Mouse (Mus musculus) heart, embryonic 13.5 days (tissue): ENCODE measurements around the gene Wnt6. TPM values are rescaled to one million over a fixed set of nuclear protein-coding genes. Genes with fewer than 3 reads are reported as not detected.

ENCODE experiments used
- ATAC-seq: fragments of 200-750 bp; cut with Nextera tagmentation; 2 replicates; pipeline ENCODE4 v1.8.0; 2017; ENCODE audit warnings: moderate TSS enrichment; ENCODE audit not compliant: insufficient number of reproducible peaks, low FRiP score, low TSS enrichment; ENCODE audit errors: extremely low read depth
- H3K27ac ChIP-seq: fragments of 300-500 bp; sonication (generic); replicated peaks from 2 replicates; pipeline ENCODE4 v1.5.1; 2015; ENCODE audit warnings: moderate library complexity, mild to moderate bottlenecking, inconsistent platforms
- H3K27me3 ChIP-seq: fragments of 300-500 bp; sonication (generic); replicated peaks from 2 replicates; pipeline ENCODE4 v1.6.1; 2015; ENCODE audit warnings: mild to moderate bottlenecking, inconsistent platforms
- H3K36me3 ChIP-seq: fragments of 300-500 bp; sonication (generic); 2 replicates; pipeline ENCODE4 v1.6.1; 2015; ENCODE audit warnings: mild to moderate bottlenecking, inconsistent platforms
- H3K4me1 ChIP-seq: fragments of 300-500 bp; sonication (generic); 2 replicates; pipeline ENCODE4 v1.6.1; 2015; ENCODE audit warnings: inconsistent platforms
- H3K4me2 ChIP-seq: fragments of 300-500 bp; sonication (generic); 2 replicates; pipeline ENCODE4 v1.6.1; 2015; ENCODE audit warnings: inconsistent platforms, mild to moderate bottlenecking, moderate library complexity
- H3K4me3 ChIP-seq: fragments of 300-500 bp; sonication (generic); 2 replicates; pipeline ENCODE4 v1.5.1; 2015; ENCODE audit warnings: moderate library complexity, mild to moderate bottlenecking, inconsistent platforms
- H3K9ac ChIP-seq: fragments of 300-500 bp; sonication (generic); 2 replicates; pipeline ENCODE4 v1.6.1; 2015; ENCODE audit warnings: inconsistent platforms, mild to moderate bottlenecking, moderate library complexity
- H3K9me3 ChIP-seq: fragments of 300-500 bp; sonication (generic); 2 replicates; pipeline ENCODE4 v1.6.1; 2016; ENCODE audit warnings: inconsistent platforms
- WGBS: fragments of 180-500 bp; shearing (Covaris S2); methylation state at CpG from one replicate; pipeline ENCODE4 v1.1.7; 2015; ENCODE audit warnings: mixed read lengths; 5-methylcytosine and 5-hydroxymethylcytosine counted together
- polyA plus RNA-seq: library from polyadenylated mRNA; unstranded; fragments of >200 nt; fragmentation: Nextera tagmentation; extraction: Ambion mirVana; gene quantifications from 2 replicates; pipeline ENCODE4 v1.2.1, GENCODE M21; 2015

The Wnt6 gene
- polyA plus RNA-seq, 1 experiment from 2014 or later = 0.31 TPM

DNA sequence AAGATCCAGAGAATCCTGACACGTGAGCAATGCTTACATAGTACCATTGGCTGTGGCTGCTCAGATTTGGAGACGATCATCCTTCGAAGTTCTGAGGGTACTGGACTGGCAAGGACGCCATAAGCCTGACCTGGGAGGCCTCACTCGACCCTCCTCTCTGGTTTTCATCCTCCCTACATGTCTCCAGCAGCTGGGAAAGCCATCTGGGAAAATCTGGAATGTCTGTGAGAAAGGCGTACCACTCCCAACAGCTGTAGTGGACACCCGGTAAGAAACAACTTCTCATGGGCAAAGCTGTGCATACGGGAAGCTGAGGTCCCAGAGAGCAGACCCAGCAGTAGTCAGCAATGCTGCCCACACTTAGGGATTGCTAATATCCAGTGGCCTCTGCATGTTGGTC is 19.5 kb upstream of the Wnt6 start:
- Histone ChIP-seq H3K27ac (no peak overlapping the region), H3K4me2 (no peak overlapping the region), H3K9me3 (no peaks in the 10 kb centered on the region), H3K27me3 (peaks cover under 1% of the 10 kb centered on the region), H3K36me3 (no peaks in the 10 kb centered on the region), H3K9ac (no peak overlapping the region), H3K4me1 (peaks cover 34% of the 10 kb centered on the region), H3K4me3 (no peak overlapping the region)
- no peak for ATAC-seq
- WGBS = 80% methylated on average over 8 of the region's 8 CpGs

DNA sequence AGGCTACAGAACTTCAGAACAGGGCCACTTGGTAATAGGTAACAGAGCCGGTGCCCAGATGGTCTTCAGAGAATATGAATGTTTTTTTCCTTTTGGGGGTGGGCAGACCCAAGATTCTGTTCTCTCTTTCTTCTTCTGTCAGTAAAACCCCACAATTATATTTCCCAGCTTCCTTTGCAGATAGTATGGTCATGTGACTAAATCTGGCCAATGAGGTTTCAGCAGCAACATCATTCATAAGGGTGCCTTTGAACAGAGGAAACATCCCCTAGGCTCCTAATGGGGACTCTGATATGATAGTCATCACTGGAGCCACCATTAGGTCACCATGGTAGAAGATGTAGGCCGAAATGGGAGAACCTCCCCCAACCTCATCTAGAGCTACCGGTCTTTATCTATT is 18.9 kb upstream of the Wnt6 start:
- peaks cover 27% of the 10 kb centered on the region for H3K4me1 ChIP-seq
- 90% methylated on average over 3 of the region's 3 CpGs for whole genome bisulfite sequencing
- no peak for ATAC-seq

DNA sequence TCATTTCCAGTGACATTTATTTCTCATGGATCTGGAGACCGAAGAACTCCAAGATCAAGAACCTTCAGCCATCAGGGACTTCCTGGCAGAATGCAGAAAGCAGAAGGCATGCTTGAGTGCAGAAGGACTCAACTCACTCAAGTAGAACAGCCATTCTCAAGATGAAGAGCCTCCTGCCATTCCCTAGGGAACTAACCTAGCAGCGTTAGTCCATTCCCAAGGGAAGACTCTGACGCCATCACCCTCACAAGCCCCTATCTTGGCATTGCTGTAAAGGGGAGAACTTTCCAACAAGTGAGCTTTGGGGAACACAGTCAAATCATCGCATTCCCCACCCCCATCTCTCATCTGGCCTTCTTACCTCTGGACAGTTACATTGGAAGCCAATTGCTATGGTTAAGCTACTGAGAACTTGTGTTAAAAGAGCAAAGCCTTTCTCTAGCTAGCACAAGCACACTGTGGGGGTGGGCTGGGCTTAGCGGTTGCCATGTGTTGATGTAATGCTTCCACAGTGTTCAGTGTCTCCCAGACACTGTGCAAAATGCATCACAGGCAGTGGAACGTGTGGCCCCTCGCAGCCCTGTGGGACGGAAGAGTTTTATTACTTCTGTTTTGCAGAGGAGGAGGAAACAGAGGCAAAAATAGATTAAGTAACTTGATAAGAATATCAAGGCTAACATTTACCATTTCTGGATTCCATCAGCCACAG is 18.3 kb upstream of the Wnt6 start:
- H3K9me3 ChIP-seq = no peaks in the 10 kb centered on the region
- no peak overlapping the region for H3K4me2 ChIP-seq
- no peaks in the 10 kb centered on the region for H3K36me3 ChIP-seq
- peaks cover 22% of the 10 kb centered on the region for H3K4me1 ChIP-seq
- no peak overlapping the region for H3K4me3 ChIP-seq
- H3K27me3 ChIP-seq = no peaks in the 10 kb centered on the region
- no peak for ATAC-seq
- WGBS = 75% methylated on average over 8 of the region's 8 CpGs
- no peak overlapping the region for H3K9ac ChIP-seq
- no peak overlapping the region for H3K27ac ChIP-seq

More for the DNA sequence above, 18.9 kb upstream of the Wnt6 start:
- Histone ChIP-seq H3K4me3 (no peak overlapping the region), H3K4me2 (no peak overlapping the region), H3K9me3 (no peaks in the 10 kb centered on the region), H3K27ac (no peak overlapping the region), H3K27me3 (no peaks in the 10 kb centered on the region), H3K9ac (no peak overlapping the region), H3K36me3 (no peaks in the 10 kb centered on the region)

- Histone ChIP-seq H3K27me3 (no peaks in the 10 kb centered on the region), H3K4me2 (no peak overlapping the region), H3K9me3 (no peaks in the 10 kb centered on the region), H3K4me1 (peaks cover 14% of the 10 kb centered on the region), H3K4me3 (no peak overlapping the region), H3K27ac (no peak overlapping the region), H3K36me3 (no peaks in the 10 kb centered on the region), H3K9ac (no peak overlapping the region)
- ATAC-seq = no peak
- 63% methylated on average over 5 of the region's 5 CpGs for WGBS
These were observed 17.4 kb upstream of the Wnt6 start for GRCm38 (mm10) chr1:74754175-74754785.

DNA sequence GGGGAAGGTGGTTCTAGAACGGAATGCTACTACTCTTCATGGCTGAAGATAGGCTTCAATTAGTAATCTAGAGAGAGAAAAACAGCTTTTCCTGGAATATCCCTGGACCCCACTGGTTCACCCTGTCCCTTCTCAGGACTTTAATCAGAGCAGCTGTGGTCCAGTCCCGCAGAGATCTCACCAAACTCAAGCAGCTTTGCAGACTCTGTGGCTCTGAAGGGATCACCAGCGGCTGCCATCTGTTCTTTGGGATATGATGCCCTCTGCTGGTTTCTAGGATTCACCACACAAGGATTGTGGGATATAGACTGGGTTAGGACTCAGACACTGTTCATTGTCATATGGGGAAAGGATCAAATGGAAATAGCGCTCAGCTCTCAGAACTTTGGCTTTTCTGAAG is 11.9 kb upstream of the Wnt6 start:
- Histone ChIP-seq H3K4me3 (no peak overlapping the region), H3K9me3 (no peaks in the 10 kb centered on the region), H3K4me1 (no peaks in the 10 kb centered on the region), H3K4me2 (no peak overlapping the region), H3K9ac (no peak overlapping the region), H3K27me3 (peaks cover 22% of the 10 kb centered on the region), H3K36me3 (no peaks in the 10 kb centered on the region), H3K27ac (no peak overlapping the region)
- ATAC-seq = no peak
- WGBS = 14% methylated on average over 4 of the region's 4 CpGs

DNA sequence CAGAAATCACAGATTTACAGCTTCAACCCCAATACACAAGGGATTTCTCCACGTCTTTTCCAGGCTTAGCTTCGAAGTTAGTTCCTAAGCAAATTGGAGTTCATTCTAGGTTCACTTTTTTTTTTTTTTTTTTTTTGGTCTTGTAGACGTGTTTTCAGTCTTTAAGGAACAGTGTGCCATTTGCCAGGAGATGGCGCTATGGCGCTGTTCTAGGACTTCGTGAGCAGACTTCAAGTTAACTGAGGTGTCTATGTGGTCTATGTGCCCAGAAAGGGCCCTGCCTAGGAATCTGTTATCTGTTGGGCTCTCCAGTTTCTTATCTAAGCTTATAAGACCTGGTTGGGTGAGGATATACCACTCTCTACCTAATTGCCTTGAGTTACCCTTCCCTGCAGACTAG is 8.6 kb upstream of the Wnt6 start:
- 4% methylated on average over 6 of the region's 6 CpGs for WGBS
- no peak for ATAC-seq
- no peaks in the 10 kb centered on the region for H3K4me1 ChIP-seq
- no peak overlapping the region for H3K4me3 ChIP-seq
- no peak overlapping the region for H3K9ac ChIP-seq
- H3K27ac ChIP-seq = no peak overlapping the region
- H3K27me3 ChIP-seq = peaks cover 54% of the 10 kb centered on the region
- no peak overlapping the region for H3K4me2 ChIP-seq
- H3K9me3 ChIP-seq = no peaks in the 10 kb centered on the region
- no peaks in the 10 kb centered on the region for H3K36me3 ChIP-seq

GRCm38 (mm10) chr1:74770727-74771466 is 795 bp upstream of the Wnt6 start:
- Histone ChIP-seq H3K9ac (peak overlapping the region; percentile 77), H3K4me1 (peaks cover 44% of the 10 kb centered on the region), H3K4me2 (peak overlapping the region; percentile 90), H3K4me3 (peak overlapping the region; percentile 58), H3K9me3 (no peaks in the 10 kb centered on the region), H3K27ac (no peak overlapping the region), H3K27me3 (peaks cover 96% of the 10 kb centered on the region), H3K36me3 (no peaks in the 10 kb centered on the region)
- ATAC-seq = no peak
- WGBS = 1% methylated on average over 35 of the region's 35 CpGs

DNA sequence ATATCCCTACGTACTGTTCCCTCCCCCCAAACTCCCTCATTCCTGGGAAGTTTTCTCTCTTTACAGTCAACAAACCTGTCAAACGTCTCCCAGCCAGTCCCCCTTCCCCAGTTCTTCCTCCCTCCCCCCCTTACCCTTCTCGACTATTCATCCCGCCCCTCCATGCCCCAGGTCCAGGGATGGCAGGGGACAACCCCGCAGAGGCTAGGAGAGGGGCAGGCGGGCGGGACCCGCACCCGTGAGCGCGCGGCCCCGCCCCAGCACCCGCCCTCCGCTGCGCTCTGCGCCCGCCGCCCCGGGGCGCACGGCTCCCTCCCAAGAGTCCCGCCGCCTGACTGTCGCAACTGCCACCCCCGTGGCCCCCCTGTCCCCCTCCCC is 236 bp upstream of the Wnt6 start:
- Histone ChIP-seq H3K27ac (no peak overlapping the region), H3K27me3 (peaks cover 97% of the 10 kb centered on the region), H3K9ac (peak overlapping the region; percentile 77), H3K4me2 (peak overlapping the region; percentile 90), H3K36me3 (no peaks in the 10 kb centered on the region), H3K4me3 (peak overlapping the region; percentile 58), H3K4me1 (peaks cover 47% of the 10 kb centered on the region), H3K9me3 (no peaks in the 10 kb centered on the region)
- no peak for ATAC-seq
- 3% methylated on average over 5 of the region's 26 CpGs for WGBS

GRCm38 (mm10) chr1:74771931-74772620 is 384 bp downstream of the Wnt6 start:
- H3K4me2 ChIP-seq = peak overlapping the region; percentile 90
- WGBS = under 1% methylated on average over 50 of the region's 51 CpGs
- peaks cover 47% of the 10 kb centered on the region for H3K4me1 ChIP-seq
- no peak for ATAC-seq
- H3K9ac ChIP-seq = peak overlapping the region; percentile 77
- peak overlapping the region; percentile 58 for H3K4me3 ChIP-seq
- no peak overlapping the region for H3K27ac ChIP-seq
- no peaks in the 10 kb centered on the region for H3K36me3 ChIP-seq
- H3K9me3 ChIP-seq = no peaks in the 10 kb centered on the region
- peaks cover 97% of the 10 kb centered on the region for H3K27me3 ChIP-seq

DNA sequence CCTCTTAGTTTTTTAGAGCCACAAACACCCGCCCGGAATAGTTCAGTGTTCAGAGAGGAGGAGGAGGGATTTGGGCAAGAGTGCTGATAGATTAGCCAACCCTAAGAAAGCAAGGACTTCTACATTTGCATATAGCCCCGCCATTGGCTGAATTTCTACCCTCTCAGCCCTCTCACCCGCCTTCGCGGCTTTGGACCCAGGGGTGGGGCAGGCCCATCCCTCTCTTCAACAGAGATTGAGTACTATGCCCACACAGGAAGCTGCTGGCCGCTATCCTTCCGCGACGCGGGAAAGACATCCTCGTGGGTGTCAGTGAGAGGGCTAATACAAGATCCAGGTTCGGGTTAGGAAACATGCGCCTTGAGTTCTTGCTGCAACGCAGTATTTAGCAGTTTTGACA is 1.4 kb downstream of the Wnt6 start:
- Histone ChIP-seq H3K9ac (no peak overlapping the region), H3K27ac (no peak overlapping the region), H3K4me2 (peak overlapping the region; percentile 90), H3K27me3 (peaks cover 97% of the 10 kb centered on the region), H3K4me1 (peaks cover 47% of the 10 kb centered on the region), H3K9me3 (no peaks in the 10 kb centered on the region), H3K36me3 (no peaks in the 10 kb centered on the region), H3K4me3 (peak overlapping the region; percentile 58)
- ATAC-seq = peak; percentile 53; the same call in 1 of the 2 replicates
- under 1% methylated on average over 15 of the region's 15 CpGs for WGBS

- ATAC-seq = no peak
- no peak overlapping the region for H3K4me2 ChIP-seq
- no peaks in the 10 kb centered on the region for H3K36me3 ChIP-seq
- no peak overlapping the region for H3K4me3 ChIP-seq
- 16% methylated on average over 7 of the region's 7 CpGs for WGBS
- H3K27ac ChIP-seq = no peak overlapping the region
- no peak overlapping the region for H3K9ac ChIP-seq
- peaks cover 97% of the 10 kb centered on the region for H3K27me3 ChIP-seq
- peaks cover 47% of the 10 kb centered on the region for H3K4me1 ChIP-seq
- H3K9me3 ChIP-seq = no peaks in the 10 kb centered on the region
These were observed 2.4 kb downstream of the Wnt6 start for GRCm38 (mm10) chr1:74774062-74774461.
